Mouse (Mus musculus): ENCODE results near the gene Vps35. TPM values are rescaled to one million over a fixed set of nuclear protein-coding genes. Genes with fewer than 3 reads are reported as not detected.
A peak's percentile ranks its signal among the peaks of the same experiment; 100 is the strongest.

Gene Vps35
- polyA plus RNA-seq (2014; fragmentation: Nextera tagmentation; extraction: Ambion mirVana), result 163 and 166 TPM in 2 replicates

GRCm38 (mm10) chr8:85299434-85300077 is at the start of gene Vps35, which contains the start of gene Orc6:
TSS of gene Vps35 (minus strand) at chr8:85299802.
TSS of gene Orc6 (plus strand) at chr8:85299632.
- Histone ChIP-seq H3K9me3 (ENCODE audit: control insufficient read depth, low read length) (no peaks in the 10 kb centered on the region), H3K27ac (ENCODE audit: low read depth, low read length) (peak within 1 kb of the TSS; percentile 97), H3K27me3 (ENCODE audit: control insufficient read depth, insufficient read depth, low read length) (no peaks in the 10 kb centered on the region), H3K4me3 (ENCODE audit: low read depth, low read length) (peak within 1 kb of the TSS; percentile 91), H3K9ac (ENCODE audit: low read length) (peak within 1 kb of the TSS; percentile 85), H3K4me2 (ENCODE audit: low read depth, low read length, severe bottlenecking) (peak within 1 kb of the TSS; percentile 78), H3K36me3 (ENCODE audit: control insufficient read depth, insufficient read depth, low read length) (no peaks in the 10 kb centered on the region), H3K4me1 (replicated peaks; ENCODE audit: control insufficient read depth, insufficient read depth, low read length) (peaks cover 5% of the 10 kb centered on the region; the same call in 1 of the 2 replicates)
- DNase-seq (ENCODE audit: low spot score) (peak; percentile 98), ATAC-seq (replicated peaks; ENCODE audit: low FRiP score) (peak; percentile 98)
- WGBS, result under 1% methylated on average over 63 of the region's 63 CpGs

- WGBS, result 67% methylated on average over 5 of the region's 5 CpGs
- H3K4me3 ChIP-seq (ENCODE audit: low read depth, low read length), result no peak overlapping the region
- H3K36me3 ChIP-seq (ENCODE audit: control insufficient read depth, insufficient read depth, low read length), result no peaks in the 10 kb centered on the region
- H3K9ac ChIP-seq (ENCODE audit: low read length), result no peak overlapping the region
- no peak overlapping the region for H3K27ac ChIP-seq (ENCODE audit: low read depth, low read length)
- ATAC-seq (replicated peaks; ENCODE audit: low FRiP score), result no peak
- DNase-seq (ENCODE audit: low spot score), result no peak
- H3K9me3 ChIP-seq (ENCODE audit: control insufficient read depth, low read length), result no peaks in the 10 kb centered on the region
- H3K4me2 ChIP-seq (ENCODE audit: low read depth, low read length, severe bottlenecking), result no peak overlapping the region
- no peaks in the 10 kb centered on the region for H3K4me1 ChIP-seq (replicated peaks; ENCODE audit: control insufficient read depth, insufficient read depth, low read length)
- no peaks in the 10 kb centered on the region for H3K27me3 ChIP-seq (ENCODE audit: control insufficient read depth, insufficient read depth, low read length)
Observed at GRCm38 (mm10) chr8:85339871-85340573, 40.4 kb upstream of the Vps35 start.

GRCm38 (mm10) chr8:85337681-85338080 is 38.1 kb upstream of the Vps35 start:
- H3K27ac ChIP-seq (ENCODE audit: low read depth, low read length), result no peak overlapping the region
- no peaks in the 10 kb centered on the region for H3K4me1 ChIP-seq (replicated peaks; ENCODE audit: control insufficient read depth, insufficient read depth, low read length)
- ATAC-seq (replicated peaks; ENCODE audit: low FRiP score), result no peak
- no peak overlapping the region for H3K4me2 ChIP-seq (ENCODE audit: low read depth, low read length, severe bottlenecking)
- H3K36me3 ChIP-seq (ENCODE audit: control insufficient read depth, insufficient read depth, low read length), result no peaks in the 10 kb centered on the region
- H3K4me3 ChIP-seq (ENCODE audit: low read depth, low read length), result no peak overlapping the region
- H3K9ac ChIP-seq (ENCODE audit: low read length), result no peak overlapping the region
- no peaks in the 10 kb centered on the region for H3K9me3 ChIP-seq (ENCODE audit: control insufficient read depth, low read length)
- 86% methylated on average over 4 of the region's 4 CpGs for WGBS
- DNase-seq (ENCODE audit: low spot score), result no peak
- no peaks in the 10 kb centered on the region for H3K27me3 ChIP-seq (ENCODE audit: control insufficient read depth, insufficient read depth, low read length)

GRCm38 (mm10) chr8:85336211-85336933 is 36.8 kb upstream of the Vps35 start:
- Histone ChIP-seq H3K4me3 (ENCODE audit: low read depth, low read length) (no peak overlapping the region), H3K36me3 (ENCODE audit: control insufficient read depth, insufficient read depth, low read length) (no peaks in the 10 kb centered on the region), H3K27ac (ENCODE audit: low read depth, low read length) (no peak overlapping the region), H3K9ac (ENCODE audit: low read length) (no peak overlapping the region), H3K9me3 (ENCODE audit: control insufficient read depth, low read length) (no peaks in the 10 kb centered on the region), H3K4me2 (ENCODE audit: low read depth, low read length, severe bottlenecking) (no peak overlapping the region), H3K4me1 (replicated peaks; ENCODE audit: control insufficient read depth, insufficient read depth, low read length) (no peaks in the 10 kb centered on the region), H3K27me3 (ENCODE audit: control insufficient read depth, insufficient read depth, low read length) (no peaks in the 10 kb centered on the region)
- DNase-seq (ENCODE audit: low spot score) (no peak), ATAC-seq (replicated peaks; ENCODE audit: low FRiP score) (no peak)
- WGBS, result 86% methylated on average over 6 of the region's 6 CpGs

- Histone ChIP-seq H3K9ac (ENCODE audit: low read length) (no peak overlapping the region), H3K4me1 (replicated peaks; ENCODE audit: control insufficient read depth, insufficient read depth, low read length) (no peaks in the 10 kb centered on the region), H3K9me3 (ENCODE audit: control insufficient read depth, low read length) (no peaks in the 10 kb centered on the region), H3K36me3 (ENCODE audit: control insufficient read depth, insufficient read depth, low read length) (no peaks in the 10 kb centered on the region), H3K27me3 (ENCODE audit: control insufficient read depth, insufficient read depth, low read length) (no peaks in the 10 kb centered on the region), H3K4me3 (ENCODE audit: low read depth, low read length) (no peak overlapping the region), H3K27ac (ENCODE audit: low read depth, low read length) (no peak overlapping the region), H3K4me2 (ENCODE audit: low read depth, low read length, severe bottlenecking) (no peak overlapping the region)
- DNase-seq (ENCODE audit: low spot score) (no peak), ATAC-seq (replicated peaks; ENCODE audit: low FRiP score) (no peak)
Observed at GRCm38 (mm10) chr8:85335105-85335504, 35.5 kb upstream of the Vps35 start.

GRCm38 (mm10) chr8:85329506-85329905 is 29.9 kb upstream of the Vps35 start:
- WGBS, result 61% methylated on average over 1 of the region's 1 CpGs

GRCm38 (mm10) chr8:85327036-85327435 is 27.4 kb upstream of the Vps35 start:
- H3K4me1 ChIP-seq (replicated peaks; ENCODE audit: control insufficient read depth, insufficient read depth, low read length), result no peaks in the 10 kb centered on the region
- H3K27ac ChIP-seq (ENCODE audit: low read depth, low read length), result no peak overlapping the region
- no peaks in the 10 kb centered on the region for H3K36me3 ChIP-seq (ENCODE audit: control insufficient read depth, insufficient read depth, low read length)
- no peaks in the 10 kb centered on the region for H3K9me3 ChIP-seq (ENCODE audit: control insufficient read depth, low read length)
- no peak overlapping the region for H3K9ac ChIP-seq (ENCODE audit: low read length)
- H3K4me3 ChIP-seq (ENCODE audit: low read depth, low read length), result no peak overlapping the region
- ATAC-seq (replicated peaks; ENCODE audit: low FRiP score) (no peak), DNase-seq (ENCODE audit: low spot score) (no peak)
- H3K4me2 ChIP-seq (ENCODE audit: low read depth, low read length, severe bottlenecking), result no peak overlapping the region
- WGBS, result 81% methylated on average over 9 of the region's 9 CpGs
- H3K27me3 ChIP-seq (ENCODE audit: control insufficient read depth, insufficient read depth, low read length), result no peaks in the 10 kb centered on the region

More at GRCm38 (mm10) chr8:85329506-85329905, 29.9 kb upstream of the Vps35 start:
- Histone ChIP-seq H3K27me3 (ENCODE audit: control insufficient read depth, insufficient read depth, low read length) (no peaks in the 10 kb centered on the region), H3K4me1 (replicated peaks; ENCODE audit: control insufficient read depth, insufficient read depth, low read length) (no peaks in the 10 kb centered on the region), H3K4me3 (ENCODE audit: low read depth, low read length) (no peak overlapping the region), H3K36me3 (ENCODE audit: control insufficient read depth, insufficient read depth, low read length) (no peaks in the 10 kb centered on the region), H3K9me3 (ENCODE audit: control insufficient read depth, low read length) (no peaks in the 10 kb centered on the region), H3K27ac (ENCODE audit: low read depth, low read length) (no peak overlapping the region), H3K9ac (ENCODE audit: low read length) (no peak overlapping the region), H3K4me2 (ENCODE audit: low read depth, low read length, severe bottlenecking) (no peak overlapping the region)
- ATAC-seq (replicated peaks; ENCODE audit: low FRiP score) (no peak), DNase-seq (ENCODE audit: low spot score) (no peak)

GRCm38 (mm10) chr8:85323084-85323483 is 23.5 kb upstream of the Vps35 start:
- Histone ChIP-seq H3K9ac (ENCODE audit: low read length) (no peak overlapping the region), H3K27ac (ENCODE audit: low read depth, low read length) (no peak overlapping the region), H3K4me3 (ENCODE audit: low read depth, low read length) (no peak overlapping the region), H3K36me3 (ENCODE audit: control insufficient read depth, insufficient read depth, low read length) (no peaks in the 10 kb centered on the region), H3K9me3 (ENCODE audit: control insufficient read depth, low read length) (no peaks in the 10 kb centered on the region), H3K4me1 (replicated peaks; ENCODE audit: control insufficient read depth, insufficient read depth, low read length) (no peaks in the 10 kb centered on the region), H3K27me3 (ENCODE audit: control insufficient read depth, insufficient read depth, low read length) (no peaks in the 10 kb centered on the region), H3K4me2 (ENCODE audit: low read depth, low read length, severe bottlenecking) (no peak overlapping the region)
- ATAC-seq (replicated peaks; ENCODE audit: low FRiP score), result no peak
- WGBS, result 85% methylated on average over 3 of the region's 3 CpGs
- DNase-seq (ENCODE audit: low spot score), result no peak
